Mouse (Mus musculus): ENCODE data around the gene Nkx2-1. TPM values are rescaled to one million over a fixed set of nuclear protein-coding genes. Genes with fewer than 3 reads are reported as not detected.

Gene Nkx2-1
- total and polyA plus RNA-seq, 2 experiments from 2014 or later: 0.05 TPM; not detected in 1

GRCm38 (mm10) chr12:56532986-56533495 is 3.7 kb downstream of the Nkx2-1 start:
- Histone ChIP-seq H3K36me3 (replicated peaks; ENCODE audit: control insufficient read depth, insufficient read depth, low read length) (no peaks in the 10 kb centered on the region), H3K4me2 (ENCODE audit: low read depth, low read length) (peak overlapping the region; percentile 34), H3K4me3 (ENCODE audit: low read depth, low read length) (peak overlapping the region; percentile 32), H3K27me3 (ENCODE audit: control insufficient read depth, insufficient read depth, low read length) (peaks cover 98% of the 10 kb centered on the region), H3K27ac (ENCODE audit: low read depth) (no peak overlapping the region), H3K9me3 (replicated peaks; ENCODE audit: control insufficient read depth, low read length) (no peaks in the 10 kb centered on the region), H3K4me1 (ENCODE audit: control insufficient read depth, insufficient read depth) (no peaks in the 10 kb centered on the region), H3K9ac (replicated peaks; ENCODE audit: low read depth, low read length) (no peak overlapping the region)
- WGBS: 1% methylated on average over 49 of the region's 50 CpGs
- TF ChIP-seq EP300 (IDR thresholded peaks at IDR 0.05; ENCODE audit: low read depth): no peak
- no peak for TF ChIP-seq CTCF (IDR thresholded peaks at IDR 0.05; ENCODE audit: low read depth)
- DNase-seq (ENCODE audit: low spot score) (no peak), ATAC-seq (ENCODE audit: insufficient read depth, low read depth) (no peak)

DNA sequence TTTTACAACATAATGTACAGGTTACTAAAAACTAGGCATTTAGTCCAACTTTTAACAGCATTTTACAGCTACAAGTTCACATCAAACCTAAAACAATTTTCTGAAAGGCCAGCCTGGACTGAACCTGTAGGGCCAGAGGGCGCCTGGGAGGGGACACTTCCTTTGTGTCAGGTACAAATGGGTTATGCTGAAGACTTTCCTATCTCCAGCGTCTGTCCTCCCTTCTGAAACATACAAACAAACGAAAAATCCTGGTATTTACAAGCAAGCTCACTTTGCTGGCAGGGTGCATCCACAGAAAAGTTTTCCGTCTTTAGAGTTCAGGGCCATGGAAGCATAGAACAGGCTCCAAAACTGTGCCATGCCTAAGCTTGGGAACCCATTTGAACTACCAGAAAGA is 4.6 kb downstream of the Nkx2-1 start:
- DNase-seq (ENCODE audit: low spot score) (no peak), ATAC-seq (ENCODE audit: insufficient read depth, low read depth) (no peak)
- Histone ChIP-seq H3K4me2 (ENCODE audit: low read depth, low read length) (no peak overlapping the region), H3K36me3 (replicated peaks; ENCODE audit: control insufficient read depth, insufficient read depth, low read length) (no peaks in the 10 kb centered on the region), H3K4me3 (ENCODE audit: low read depth, low read length) (no peak overlapping the region), H3K9ac (replicated peaks; ENCODE audit: low read depth, low read length) (no peak overlapping the region), H3K27me3 (ENCODE audit: control insufficient read depth, insufficient read depth, low read length) (peaks cover 97% of the 10 kb centered on the region), H3K4me1 (ENCODE audit: control insufficient read depth, insufficient read depth) (no peaks in the 10 kb centered on the region), H3K27ac (ENCODE audit: low read depth) (no peak overlapping the region), H3K9me3 (replicated peaks; ENCODE audit: control insufficient read depth, low read length) (no peaks in the 10 kb centered on the region)
- WGBS: 3% methylated on average over 4 of the region's 4 CpGs
- no peak for TF ChIP-seq EP300 (IDR thresholded peaks at IDR 0.05; ENCODE audit: low read depth)
- TF ChIP-seq CTCF (IDR thresholded peaks at IDR 0.05; ENCODE audit: low read depth): no peak

- WGBS: 4% methylated on average over 3 of the region's 3 CpGs
- peaks cover 97% of the 10 kb centered on the region for H3K27me3 ChIP-seq (ENCODE audit: control insufficient read depth, insufficient read depth, low read length)
- H3K9me3 ChIP-seq (replicated peaks; ENCODE audit: control insufficient read depth, low read length): no peaks in the 10 kb centered on the region
- H3K4me2 ChIP-seq (ENCODE audit: low read depth, low read length): no peak overlapping the region
- no peak for ATAC-seq (ENCODE audit: insufficient read depth, low read depth)
- no peaks in the 10 kb centered on the region for H3K4me1 ChIP-seq (ENCODE audit: control insufficient read depth, insufficient read depth)
- H3K36me3 ChIP-seq (replicated peaks; ENCODE audit: control insufficient read depth, insufficient read depth, low read length): no peaks in the 10 kb centered on the region
- no peak overlapping the region for H3K27ac ChIP-seq (ENCODE audit: low read depth)
- TF ChIP-seq EP300 (IDR thresholded peaks at IDR 0.05; ENCODE audit: low read depth) (no peak), CTCF (IDR thresholded peaks at IDR 0.05; ENCODE audit: low read depth) (no peak)
- no peak overlapping the region for H3K4me3 ChIP-seq (ENCODE audit: low read depth, low read length)
- no peak overlapping the region for H3K9ac ChIP-seq (replicated peaks; ENCODE audit: low read depth, low read length)
- no peak for DNase-seq (ENCODE audit: low spot score)
Observed at GRCm38 (mm10) chr12:56531051-56531620, 5.6 kb downstream of the Nkx2-1 start.

- H3K9me3 ChIP-seq (replicated peaks; ENCODE audit: control insufficient read depth, low read length): no peaks in the 10 kb centered on the region
- H3K9ac ChIP-seq (replicated peaks; ENCODE audit: low read depth, low read length): no peak overlapping the region
- no peak overlapping the region for H3K27ac ChIP-seq (ENCODE audit: low read depth)
- peaks cover 95% of the 10 kb centered on the region for H3K27me3 ChIP-seq (ENCODE audit: control insufficient read depth, insufficient read depth, low read length)
- H3K4me3 ChIP-seq (ENCODE audit: low read depth, low read length): no peak overlapping the region
- H3K36me3 ChIP-seq (replicated peaks; ENCODE audit: control insufficient read depth, insufficient read depth, low read length): no peaks in the 10 kb centered on the region
- ATAC-seq (ENCODE audit: insufficient read depth, low read depth) (no peak), DNase-seq (ENCODE audit: low spot score) (no peak)
- H3K4me2 ChIP-seq (ENCODE audit: low read depth, low read length): no peak overlapping the region
- TF ChIP-seq EP300 (IDR thresholded peaks at IDR 0.05; ENCODE audit: low read depth) (no peak), CTCF (IDR thresholded peaks at IDR 0.05; ENCODE audit: low read depth) (no peak)
- H3K4me1 ChIP-seq (ENCODE audit: control insufficient read depth, insufficient read depth): no peaks in the 10 kb centered on the region
- WGBS: 4% methylated on average over 3 of the region's 3 CpGs
Observed at GRCm38 (mm10) chr12:56529931-56530330, 6.8 kb downstream of the Nkx2-1 start.

GRCm38 (mm10) chr12:56528881-56529681 is 7.6 kb downstream of the Nkx2-1 start:
- ATAC-seq (ENCODE audit: insufficient read depth, low read depth) (no peak), DNase-seq (ENCODE audit: low spot score) (no peak)
- Histone ChIP-seq H3K36me3 (replicated peaks; ENCODE audit: control insufficient read depth, insufficient read depth, low read length) (no peaks in the 10 kb centered on the region), H3K27me3 (ENCODE audit: control insufficient read depth, insufficient read depth, low read length) (peaks cover 95% of the 10 kb centered on the region), H3K4me1 (ENCODE audit: control insufficient read depth, insufficient read depth) (no peaks in the 10 kb centered on the region), H3K27ac (ENCODE audit: low read depth) (no peak overlapping the region), H3K9me3 (replicated peaks; ENCODE audit: control insufficient read depth, low read length) (no peaks in the 10 kb centered on the region), H3K4me3 (ENCODE audit: low read depth, low read length) (no peak overlapping the region), H3K9ac (replicated peaks; ENCODE audit: low read depth, low read length) (no peak overlapping the region), H3K4me2 (ENCODE audit: low read depth, low read length) (no peak overlapping the region)
- 2% methylated on average over 36 of the region's 36 CpGs for WGBS
- TF ChIP-seq EP300 (IDR thresholded peaks at IDR 0.05; ENCODE audit: low read depth) (no peak), CTCF (IDR thresholded peaks at IDR 0.05; ENCODE audit: low read depth) (no peak)

Data from heart, postnatal 0 days (tissue).